Mouse (Mus musculus) midbrain, embryonic 10.5 days (tissue): ENCODE measurements around the gene Nipbl. TPM values are rescaled to one million over a fixed set of nuclear protein-coding genes. Genes with fewer than 3 reads are reported as not detected.
"Not testable (repeated sequence)": the region's sequence is repeated elsewhere in the genome, so short reads cannot be mapped to it uniquely, and the experiment has no call there.

Experiments used
- DNase-seq: peaks from one replicate; pipeline ENCODE4 v3.0.0-alpha.2; 2017; ENCODE audit warnings: low spot score
- H3K27ac ChIP-seq: fragments of 300-500 bp; sonication (generic); replicated peaks from 2 replicates; pipeline ENCODE4 v1.5.1; 2016; ENCODE audit warnings: mild to moderate bottlenecking
- H3K27me3 ChIP-seq: fragments of 300-500 bp; sonication (generic); 2 replicates; pipeline ENCODE4 v1.6.1; 2016; ENCODE audit warnings: low read depth, mild to moderate bottlenecking; ENCODE audit not compliant: poor library complexity, severe bottlenecking
- H3K36me3 ChIP-seq: fragments of 300-500 bp; sonication (generic); 2 replicates; pipeline ENCODE4 v1.6.1; 2016; ENCODE audit warnings: mild to moderate bottlenecking, moderate library complexity
- H3K4me1 ChIP-seq: fragments of 300-500 bp; sonication (generic); 2 replicates; pipeline ENCODE4 v1.6.1; 2016
- H3K4me3 ChIP-seq: fragments of 300-500 bp; sonication (generic); 2 replicates; pipeline ENCODE4 v1.5.1; 2016; ENCODE audit warnings: mild to moderate bottlenecking, moderate library complexity
- H3K9me3 ChIP-seq: fragments of 300-500 bp; sonication (generic); replicated peaks from 2 replicates; pipeline ENCODE4 v1.6.1; 2016; ENCODE audit warnings: mild to moderate bottlenecking
- whole genome bisulfite sequencing: fragments of 180-500 bp; shearing (Covaris S2); methylation state at CpG from one replicate; pipeline ENCODE4 v1.1.7; 2016; 5-methylcytosine and 5-hydroxymethylcytosine counted together
- polyA plus RNA-seq: library from polyadenylated mRNA; unstranded; fragments of >200 nt; fragmentation: Nextera tagmentation; extraction: Ambion mirVana; gene quantifications from 2 replicates; pipeline ENCODE4 v1.2.1, GENCODE M21; 2016

The Nipbl gene
- polyA plus RNA-seq, 1 experiment from 2014 or later = 15.8 TPM

- not testable (repeated sequence) for H3K27ac ChIP-seq, H3K4me1 ChIP-seq, H3K27me3 ChIP-seq, DNase-seq, H3K4me3 ChIP-seq
- Histone ChIP-seq H3K36me3 (peaks cover 18% of the 10 kb centered on the region), H3K9me3 (peaks cover 15% of the 10 kb centered on the region; the same call in 1 of the 2 replicates)
- 93% methylated on average over 4 of the region's 4 CpGs for WGBS
Observed at GRCm38 (mm10) chr15:8277916-8278315, 166.3 kb downstream of the Nipbl start.

GRCm38 (mm10) chr15:8271952-8272351 is 172.3 kb downstream of the Nipbl start:
- 93% methylated on average over 8 of the region's 8 CpGs for WGBS
- peaks cover 78% of the 10 kb centered on the region for H3K36me3 ChIP-seq
- H3K4me1 ChIP-seq = no peaks in the 10 kb centered on the region
- DNase-seq = no peak
- H3K27ac ChIP-seq = no peak overlapping the region
- no peak overlapping the region for H3K4me3 ChIP-seq
- peaks cover 15% of the 10 kb centered on the region; the same call in 1 of the 2 replicates for H3K9me3 ChIP-seq
- H3K27me3 ChIP-seq = no peaks in the 10 kb centered on the region

- 94% methylated on average over 8 of the region's 8 CpGs for WGBS
Observed at GRCm38 (mm10) chr15:8268231-8268630, 176.0 kb downstream of the Nipbl start.

GRCm38 (mm10) chr15:8267211-8267610 is 177.1 kb downstream of the Nipbl start:
- no peak for DNase-seq
- WGBS = 95% methylated on average over 3 of the region's 3 CpGs
- Histone ChIP-seq H3K4me1 (no peaks in the 10 kb centered on the region), H3K9me3 (no peaks in the 10 kb centered on the region), H3K36me3 (peaks cover 97% of the 10 kb centered on the region), H3K27me3 (no peaks in the 10 kb centered on the region), H3K4me3 (no peak overlapping the region), H3K27ac (no peak overlapping the region)

More at GRCm38 (mm10) chr15:8268231-8268630, 176.0 kb downstream of the Nipbl start:
- Histone ChIP-seq H3K9me3 (no peaks in the 10 kb centered on the region), H3K4me1 (no peaks in the 10 kb centered on the region), H3K27ac (no peak overlapping the region), H3K4me3 (no peak overlapping the region), H3K27me3 (no peaks in the 10 kb centered on the region), H3K36me3 (peaks cover 97% of the 10 kb centered on the region)
- DNase-seq = no peak

GRCm38 (mm10) chr15:8265946-8266345 is 178.3 kb downstream of the Nipbl start:
- H3K9me3 ChIP-seq = no peaks in the 10 kb centered on the region
- no peaks in the 10 kb centered on the region for H3K27me3 ChIP-seq
- no peak overlapping the region for H3K27ac ChIP-seq
- no peak overlapping the region for H3K4me3 ChIP-seq
- DNase-seq = no peak
- no peaks in the 10 kb centered on the region for H3K4me1 ChIP-seq
- peaks cover 96% of the 10 kb centered on the region for H3K36me3 ChIP-seq
- WGBS = 97% methylated on average over 3 of the region's 3 CpGs

Other genes with a start within 250 kb of the Nipbl start
- gene Gm2310, start 75.5 kb upstream of the Nipbl start, polyA plus RNA-seq = not detected in 2 replicates